Mouse (Mus musculus): ENCODE results near the gene Ndufaf2. TPM values are rescaled to one million over a fixed set of nuclear protein-coding genes. Genes with fewer than 3 reads are reported as not detected.
A peak's percentile ranks its signal among the peaks of the same experiment; 100 is the strongest.

Ndufaf2 gene
- total RNA-seq, 1 experiment from 2014 or later = 10.6 TPM

- no peak for ATAC-seq (ENCODE audit: extremely low read depth, insufficient number of reproducible peaks, low FRiP score, poor library complexity, severe bottlenecking)
Observed at GRCm38 (mm10) chr13:108047364-108047763, 111.1 kb downstream of the Ndufaf2 start.

DNA sequence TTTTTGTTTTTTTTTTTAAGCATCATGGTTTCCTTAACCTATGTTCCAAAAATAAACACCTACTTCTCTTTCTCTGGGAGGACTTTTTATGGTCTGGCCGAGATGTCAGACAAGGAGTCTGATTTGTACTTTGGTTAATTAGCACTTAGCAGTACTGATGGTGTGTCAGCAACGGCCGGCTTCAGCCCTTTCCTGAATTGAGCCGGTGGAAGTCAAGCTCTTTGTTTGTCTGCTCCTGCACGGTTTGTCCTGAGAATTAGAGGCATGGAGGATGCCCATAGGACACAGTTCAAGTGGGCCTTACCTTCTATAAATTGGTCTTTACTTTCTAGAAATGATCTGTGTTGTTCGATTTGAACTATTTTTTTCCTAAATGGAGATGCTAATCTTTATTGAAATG lies 111.5 kb downstream of the Ndufaf2 start:
- no peak for ATAC-seq (ENCODE audit: extremely low read depth, insufficient number of reproducible peaks, low FRiP score, poor library complexity, severe bottlenecking)

GRCm38 (mm10) chr13:108046071-108046470 lies 112.4 kb downstream of the Ndufaf2 start:
- no peak for ATAC-seq (ENCODE audit: extremely low read depth, insufficient number of reproducible peaks, low FRiP score, poor library complexity, severe bottlenecking)

DNA sequence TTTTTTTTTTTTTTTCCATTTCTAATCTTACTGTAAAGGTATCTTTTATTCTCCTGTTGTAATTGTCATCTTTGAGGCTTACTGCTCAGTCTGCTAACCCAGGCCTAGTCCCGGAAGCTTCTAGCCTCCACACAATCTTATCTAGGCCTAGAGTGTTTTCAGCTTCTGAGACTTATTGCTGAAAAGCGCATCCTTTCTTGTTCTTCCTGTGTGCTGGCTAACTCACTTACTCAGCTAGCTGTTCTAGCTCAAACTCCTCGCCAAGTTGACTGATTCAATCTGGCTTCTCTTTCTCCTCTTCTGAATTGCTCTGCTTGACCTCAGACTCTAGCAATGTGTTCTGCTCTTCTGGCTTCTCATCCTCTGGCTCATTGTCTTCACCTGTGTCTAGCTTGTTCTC lies 112.8 kb downstream of the Ndufaf2 start:
- no peak for ATAC-seq (ENCODE audit: extremely low read depth, insufficient number of reproducible peaks, low FRiP score, poor library complexity, severe bottlenecking)

- ATAC-seq (ENCODE audit: extremely low read depth, insufficient number of reproducible peaks, low FRiP score, poor library complexity, severe bottlenecking) = peak; percentile 78
Observed at GRCm38 (mm10) chr13:108044222-108044941, 114.0 kb downstream of the Ndufaf2 start, which contains the start of gene Smim15. Gene Smim15 (plus strand): TSS chr13:108044446.

DNA sequence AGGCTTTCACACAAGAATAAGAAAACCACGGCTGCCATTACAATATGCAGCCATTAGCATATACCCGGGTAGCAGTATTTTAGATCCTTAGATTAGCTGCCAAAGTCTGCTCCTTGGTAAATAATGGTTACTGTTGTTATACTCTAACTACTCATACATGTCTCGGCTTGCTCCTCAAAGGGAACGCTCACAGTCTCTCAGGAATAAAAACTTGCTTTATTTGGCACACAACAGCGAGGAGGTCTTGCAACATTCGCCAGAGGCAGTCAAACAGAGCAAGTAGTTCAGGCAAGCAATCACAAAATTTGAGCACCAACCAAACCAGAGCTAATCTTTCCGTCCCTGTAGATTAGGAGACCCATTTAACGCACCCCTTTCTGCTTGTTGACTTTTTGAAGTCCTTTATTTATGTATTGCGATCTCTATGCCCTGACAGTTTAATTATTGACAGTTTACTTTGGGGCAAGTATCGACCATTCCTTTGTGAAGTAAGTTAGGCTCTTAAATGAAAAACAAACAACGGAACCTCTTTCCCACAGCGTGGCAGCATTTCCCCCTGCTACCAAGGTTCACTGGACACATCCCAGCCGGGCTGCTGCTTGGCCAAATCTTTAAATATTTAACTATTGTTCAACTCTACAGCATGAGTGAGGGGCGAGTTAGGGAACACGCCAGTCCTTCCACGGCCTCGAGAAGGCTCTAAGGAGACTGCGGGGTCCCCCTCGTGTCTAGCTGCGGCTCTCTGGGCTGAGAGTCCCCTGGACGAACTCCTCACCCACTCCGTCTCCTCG lies 114.8 kb downstream of the Ndufaf2 start:
- ATAC-seq (ENCODE audit: extremely low read depth, insufficient number of reproducible peaks, low FRiP score, poor library complexity, severe bottlenecking) = no peak

DNA sequence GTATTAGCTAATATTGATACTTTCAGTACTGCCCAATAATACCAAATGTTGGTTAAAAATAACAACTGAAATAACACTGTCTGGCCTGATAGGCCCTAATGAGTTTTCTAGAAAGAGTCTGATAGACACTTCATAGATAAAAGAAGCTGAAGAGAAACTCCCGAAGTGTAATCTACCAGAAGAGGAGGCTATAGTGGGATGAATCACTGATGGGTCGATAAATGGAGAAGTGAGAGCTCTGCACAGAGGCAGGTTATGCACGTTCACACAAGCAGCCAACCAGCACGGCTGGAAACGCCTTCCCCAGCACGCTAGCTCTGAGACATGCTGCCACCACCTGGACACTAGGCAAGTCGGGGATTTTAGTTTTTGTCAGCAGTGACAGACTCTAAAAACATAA lies 117.1 kb downstream of the Ndufaf2 start:
- ATAC-seq (ENCODE audit: extremely low read depth, insufficient number of reproducible peaks, low FRiP score, poor library complexity, severe bottlenecking) = peak; percentile 89

DNA sequence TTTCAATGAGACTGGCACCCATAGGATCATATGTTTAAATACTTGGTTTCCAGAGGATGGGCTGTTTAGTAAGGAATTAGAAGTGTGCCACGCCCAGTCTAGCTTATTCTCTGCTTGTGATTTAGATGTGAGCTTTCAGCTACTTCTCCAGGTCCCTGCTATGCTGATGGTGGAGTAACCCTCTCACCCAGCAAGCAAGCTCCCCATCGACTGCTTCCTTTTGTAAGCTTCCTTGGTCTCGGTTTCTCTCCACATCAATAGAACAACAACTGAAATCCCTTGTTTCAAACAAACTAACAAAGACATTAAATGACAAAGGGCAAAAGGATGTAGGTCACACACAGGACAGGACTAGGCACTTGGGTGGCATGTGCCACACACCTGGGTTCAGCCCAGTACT lies 118.0 kb downstream of the Ndufaf2 start:
- no peak for ATAC-seq (ENCODE audit: extremely low read depth, insufficient number of reproducible peaks, low FRiP score, poor library complexity, severe bottlenecking)

DNA sequence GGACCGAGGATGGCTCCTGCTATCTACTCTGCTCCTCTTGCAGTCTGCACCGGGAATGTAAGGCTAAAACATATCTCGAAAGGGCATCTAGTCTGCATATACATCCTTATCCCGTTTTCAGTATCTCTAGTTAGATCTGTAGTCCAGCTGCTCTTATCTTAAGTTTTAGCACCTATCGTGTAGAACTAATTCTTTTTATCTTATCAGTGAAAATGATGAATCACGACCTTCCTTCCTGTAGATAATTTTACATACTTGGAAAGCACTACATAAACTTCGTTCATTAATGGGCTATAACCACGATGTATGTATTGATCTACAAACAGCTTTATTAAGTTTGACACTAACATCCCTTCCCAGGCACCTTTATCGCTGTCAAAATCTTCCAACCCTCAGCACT lies 118.5 kb downstream of the Ndufaf2 start:
- no peak for ATAC-seq (ENCODE audit: extremely low read depth, insufficient number of reproducible peaks, low FRiP score, poor library complexity, severe bottlenecking)

DNA sequence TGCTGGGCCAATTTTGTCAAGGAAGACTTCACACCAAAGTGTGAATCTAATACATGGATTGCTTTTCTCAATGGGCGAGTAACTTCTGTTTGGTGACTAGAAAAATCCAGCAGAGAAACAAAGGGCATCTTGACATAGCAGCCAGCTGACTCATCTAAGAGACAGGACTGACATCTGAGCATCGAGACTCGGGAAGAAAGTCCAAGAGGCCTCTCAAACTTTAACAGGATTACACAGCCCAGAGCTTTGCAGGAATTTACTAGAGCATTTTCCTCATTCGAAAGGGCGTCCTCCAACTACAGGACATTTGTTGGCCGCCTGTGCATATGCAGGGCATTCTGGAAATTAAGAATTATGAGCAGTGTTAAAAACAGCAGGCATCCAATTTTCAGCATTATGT lies 119.0 kb downstream of the Ndufaf2 start:
- ATAC-seq (ENCODE audit: extremely low read depth, insufficient number of reproducible peaks, low FRiP score, poor library complexity, severe bottlenecking) = no peak

DNA sequence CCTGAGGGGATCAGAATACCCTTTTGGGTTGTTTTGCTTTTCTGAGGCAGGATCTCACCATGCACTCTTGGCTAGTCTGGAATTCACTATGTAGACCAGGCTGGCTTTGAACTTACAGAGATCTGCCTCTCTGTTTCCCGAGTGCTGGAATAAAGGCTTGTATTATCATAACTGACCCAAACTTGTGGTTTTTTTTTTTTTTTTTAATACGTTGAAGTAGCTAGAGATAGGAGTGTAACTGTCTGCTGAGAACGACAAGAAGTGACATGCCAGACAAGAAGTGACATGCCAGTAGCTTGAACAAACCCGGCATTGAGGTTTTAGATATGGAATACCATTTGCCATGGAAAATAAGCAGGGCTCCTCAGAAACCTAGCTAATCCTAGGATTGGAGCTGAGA lies 125.6 kb downstream of the Ndufaf2 start:
- ATAC-seq (ENCODE audit: extremely low read depth, insufficient number of reproducible peaks, low FRiP score, poor library complexity, severe bottlenecking) = no peak

GRCm38 (mm10) chr13:108025802-108026201 lies 132.6 kb downstream of the Ndufaf2 start:
- no peak for ATAC-seq (ENCODE audit: extremely low read depth, insufficient number of reproducible peaks, low FRiP score, poor library complexity, severe bottlenecking)

DNA sequence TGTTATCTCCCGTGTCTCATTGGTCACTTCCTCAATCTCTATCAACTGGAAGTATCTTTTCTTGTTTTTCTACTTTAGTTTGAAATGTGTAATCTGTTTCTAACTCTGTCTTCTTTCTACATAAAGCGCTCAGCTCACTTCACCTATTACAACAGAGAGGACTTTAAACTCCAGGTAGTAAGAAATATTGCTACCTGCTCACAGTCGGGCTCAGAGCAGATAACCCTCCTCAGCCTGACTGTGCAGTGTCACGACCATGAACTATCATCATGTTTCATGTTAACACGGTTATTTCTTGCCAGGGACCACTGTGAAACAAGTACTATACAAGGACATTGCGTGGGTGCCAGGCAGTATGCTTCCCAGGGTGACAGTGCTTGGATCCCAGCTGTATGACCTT lies 141.1 kb downstream of the Ndufaf2 start:
- ATAC-seq (ENCODE audit: extremely low read depth, insufficient number of reproducible peaks, low FRiP score, poor library complexity, severe bottlenecking) = no peak

DNA sequence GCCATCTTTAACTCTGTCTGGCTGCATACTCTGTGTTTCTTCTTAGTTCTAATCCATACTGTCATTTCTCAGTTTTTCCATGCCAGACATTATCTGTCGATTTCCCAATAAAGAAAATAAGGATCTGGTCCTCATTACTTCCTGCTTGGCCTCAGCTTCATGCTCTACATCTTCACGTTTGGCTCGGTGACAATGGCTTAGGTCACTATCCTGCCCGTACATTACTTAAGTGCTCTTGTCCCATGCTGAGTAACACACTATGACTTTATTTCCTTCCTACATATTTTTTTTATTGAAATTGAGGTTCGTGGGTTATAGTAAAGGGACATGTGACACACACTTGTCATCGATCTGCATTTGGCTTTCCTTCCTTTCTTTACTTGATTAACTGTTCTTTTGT lies 143.3 kb downstream of the Ndufaf2 start:
- ATAC-seq (ENCODE audit: extremely low read depth, insufficient number of reproducible peaks, low FRiP score, poor library complexity, severe bottlenecking) = no peak

- ATAC-seq (ENCODE audit: extremely low read depth, insufficient number of reproducible peaks, low FRiP score, poor library complexity, severe bottlenecking) = no peak
Observed at GRCm38 (mm10) chr13:108013839-108014238, 144.6 kb downstream of the Ndufaf2 start.

- no peak for ATAC-seq (ENCODE audit: extremely low read depth, insufficient number of reproducible peaks, low FRiP score, poor library complexity, severe bottlenecking)
Observed at GRCm38 (mm10) chr13:108013110-108013509, 145.3 kb downstream of the Ndufaf2 start.

DNA sequence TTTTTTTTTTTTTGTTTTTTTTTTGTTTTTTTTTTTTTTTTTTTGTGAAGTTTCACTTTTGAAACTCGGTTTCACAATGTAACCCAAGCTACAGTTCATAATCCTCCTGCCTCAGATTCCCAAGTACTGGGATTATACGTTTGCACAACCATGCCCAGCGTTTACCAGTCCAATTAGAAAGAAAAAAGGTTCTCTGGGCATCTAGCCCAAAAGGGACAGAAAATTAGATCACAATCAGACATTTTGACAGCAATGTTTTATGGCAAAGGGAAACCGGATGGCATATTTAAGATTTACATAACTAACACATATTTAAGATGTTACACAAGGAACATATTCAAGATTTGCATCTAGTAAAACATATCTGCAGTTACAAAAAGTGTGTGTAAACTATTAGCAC lies 150.6 kb downstream of the Ndufaf2 start:
- no peak for ATAC-seq (ENCODE audit: extremely low read depth, insufficient number of reproducible peaks, low FRiP score, poor library complexity, severe bottlenecking)

DNA sequence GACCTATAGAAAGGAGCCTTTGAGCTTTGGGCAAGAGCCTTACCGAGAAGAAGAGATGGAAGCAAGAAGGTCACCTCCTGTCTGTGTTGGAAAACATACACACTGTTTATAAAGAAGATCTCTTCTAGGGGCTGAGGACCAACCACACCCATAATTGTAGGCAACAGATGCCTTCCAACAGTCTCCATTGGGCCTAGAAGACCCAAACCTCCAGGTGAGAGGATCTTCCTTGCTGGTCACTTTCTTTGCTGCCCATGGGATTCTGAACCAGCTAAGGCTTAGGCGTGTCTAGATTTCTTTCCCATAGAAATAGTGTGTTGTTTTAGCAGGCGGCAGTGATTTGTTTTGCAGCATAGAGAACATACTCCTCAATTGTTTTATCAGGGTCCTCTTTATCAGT lies 162.1 kb downstream of the Ndufaf2 start:
- ATAC-seq (ENCODE audit: extremely low read depth, insufficient number of reproducible peaks, low FRiP score, poor library complexity, severe bottlenecking) = no peak

GRCm38 (mm10) chr13:107995211-107995610 lies 163.2 kb downstream of the Ndufaf2 start:
- no peak for ATAC-seq (ENCODE audit: extremely low read depth, insufficient number of reproducible peaks, low FRiP score, poor library complexity, severe bottlenecking)

DNA sequence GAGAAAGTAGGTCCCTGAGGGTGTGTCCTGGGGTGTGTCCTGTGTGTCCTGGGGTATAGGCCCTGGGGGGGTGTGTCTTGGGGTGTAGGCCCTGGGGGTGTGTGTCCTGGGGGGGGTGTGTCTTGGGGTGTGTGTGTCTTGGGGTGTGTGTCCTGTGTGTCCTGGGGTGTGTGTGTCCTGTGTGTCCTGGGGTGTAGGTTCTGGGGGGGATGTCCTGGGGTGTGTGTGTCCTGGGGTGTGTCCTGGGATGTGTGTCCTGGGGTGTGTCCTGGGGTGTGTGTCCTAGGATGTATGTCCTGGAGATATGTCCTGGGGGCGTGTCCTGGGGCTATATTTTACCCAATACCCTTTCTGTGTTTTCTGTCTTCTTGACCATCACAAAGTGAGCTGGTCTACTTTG lies 165.8 kb downstream of the Ndufaf2 start:
- no peak for ATAC-seq (ENCODE audit: extremely low read depth, insufficient number of reproducible peaks, low FRiP score, poor library complexity, severe bottlenecking)

Data from neutrophil, adult 5-6 weeks (primary cell).